Mouse (Mus musculus): Measurements from ENCODE around the gene Tbc1d4.

DNA sequence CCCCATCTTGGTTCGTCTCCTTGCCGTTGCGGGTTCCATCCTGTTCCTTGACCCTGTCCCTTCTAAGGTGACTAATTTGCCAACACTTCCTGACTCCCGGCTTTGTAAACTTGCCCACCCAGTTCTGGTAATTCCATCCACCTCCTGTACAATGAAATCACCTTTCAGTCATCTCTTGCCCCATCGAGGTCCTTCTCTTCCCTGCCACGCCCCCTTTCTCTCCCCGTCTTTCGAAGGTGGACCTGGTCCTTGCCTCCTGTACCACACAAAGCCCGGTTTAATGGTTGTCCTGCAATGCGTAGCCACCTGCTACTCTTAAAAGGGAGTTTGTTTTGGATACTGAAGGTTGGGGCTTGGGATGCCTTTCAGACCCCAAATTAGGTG lies 45.5 kb upstream of the Tbc1d4 start:
- TF ChIP-seq CTCF (IDR thresholded peaks at IDR 0.05; ENCODE audit: low read depth, low read length), result no peak
- no peak for TF ChIP-seq POLR2A (IDR thresholded peaks at IDR 0.05; ENCODE audit: extremely low read depth, insufficient read depth, low read length)
